Mouse (Mus musculus) midbrain, embryonic 14.5 days (tissue): ENCODE results near the gene Vmn2r83. TPM values are rescaled to one million over a fixed set of nuclear protein-coding genes. Genes with fewer than 3 reads are reported as not detected.

ENCODE experiments used
- ATAC-seq: fragments of 200-750 bp; cut with Nextera tagmentation; 2 replicates; pipeline ENCODE4 v1.8.0; 2017; ENCODE audit warnings: moderate number of reproducible peaks, moderate library complexity; ENCODE audit not compliant: low FRiP score, low TSS enrichment
- DNase-seq: peaks from one replicate; pipeline ENCODE4 v3.0.0-alpha.2; 2015
- H3K27ac ChIP-seq: fragments of 300-500 bp; sonication (generic); replicated peaks from 2 replicates; pipeline ENCODE4 v1.5.1; 2014; ENCODE audit warnings: mild to moderate bottlenecking, low read depth, low read length, moderate library complexity
- H3K27me3 ChIP-seq: fragments of 300-500 bp; sonication (generic); 2 replicates; pipeline ENCODE4 v1.6.1; 2014; ENCODE audit warnings: low read length, control low read depth, mixed read lengths; ENCODE audit not compliant: control insufficient read depth, insufficient read depth
- H3K36me3 ChIP-seq: fragments of 300-500 bp; sonication (generic); 2 replicates; pipeline ENCODE4 v1.6.1; 2014; ENCODE audit warnings: low read length, control low read depth; ENCODE audit not compliant: control insufficient read depth, insufficient read depth
- H3K4me1 ChIP-seq: fragments of 300-500 bp; sonication (generic); 2 replicates; pipeline ENCODE4 v1.6.1; 2014; ENCODE audit warnings: mild to moderate bottlenecking, antibody characterized with exemption, low read length, control low read depth; ENCODE audit not compliant: control insufficient read depth, insufficient read depth
- H3K4me2 ChIP-seq: fragments of 300-500 bp; sonication (generic); 2 replicates; pipeline ENCODE4 v1.6.1; 2014; ENCODE audit warnings: mild to moderate bottlenecking, low read length, moderate library complexity
- H3K4me3 ChIP-seq: fragments of 300-500 bp; sonication (generic); replicated peaks from 2 replicates; pipeline ENCODE4 v1.5.1; 2014; ENCODE audit warnings: low read depth, low read length
- H3K9ac ChIP-seq: fragments of 300-500 bp; sonication (generic); replicated peaks from 2 replicates; pipeline ENCODE4 v1.6.1; 2014; ENCODE audit warnings: mild to moderate bottlenecking, low read length, moderate library complexity
- H3K9me3 ChIP-seq: fragments of 300-500 bp; sonication (generic); 2 replicates; pipeline ENCODE4 v1.6.1; 2016; ENCODE audit warnings: low read length, control low read depth, mixed read lengths; ENCODE audit not compliant: control insufficient read depth
- WGBS: fragments of 180-500 bp; shearing (Covaris S2); extraction: QIAGEN DNeasy Blood & Tissue Kit; methylation state at CpG from one replicate; pipeline ENCODE4 v1.1.7; 2014; 5-methylcytosine and 5-hydroxymethylcytosine counted together
- polyA plus RNA-seq: library from polyadenylated mRNA; unstranded; fragments of >200 nt; fragmentation: Nextera tagmentation; extraction: Ambion mirVana; gene quantifications from 2 replicates; pipeline ENCODE4 v1.2.1, GENCODE M21; 2014

Vmn2r83 gene
- polyA plus RNA-seq, 1 experiment from 2014 or later, result not detected

- no peak for ATAC-seq
These were observed 65.9 kb downstream of the Vmn2r83 start for GRCm38 (mm10) chr10:79534426-79534825.

GRCm38 (mm10) chr10:79535431-79535830, 66.9 kb downstream of the Vmn2r83 start:
- 89% methylated on average over 1 of the region's 1 CpGs for WGBS
- no peaks in the 10 kb centered on the region for H3K27me3 ChIP-seq
- no peak overlapping the region for H3K4me3 ChIP-seq
- no peak overlapping the region for H3K27ac ChIP-seq
- no peak overlapping the region for H3K4me2 ChIP-seq
- no peak overlapping the region for H3K9ac ChIP-seq
- H3K4me1 ChIP-seq, result peaks cover 8% of the 10 kb centered on the region
- DNase-seq (no peak), ATAC-seq (no peak)
- H3K9me3 ChIP-seq, result no peaks in the 10 kb centered on the region
- peaks cover 24% of the 10 kb centered on the region for H3K36me3 ChIP-seq

More at GRCm38 (mm10) chr10:79534426-79534825, 65.9 kb downstream of the Vmn2r83 start:
- Histone ChIP-seq H3K4me3 (no peak overlapping the region), H3K27me3 (no peaks in the 10 kb centered on the region), H3K4me1 (peaks cover 8% of the 10 kb centered on the region), H3K27ac (no peak overlapping the region), H3K36me3 (peaks cover 13% of the 10 kb centered on the region), H3K4me2 (0 out of 2 replicates have a peak overlapping the region, but pooled peaks have one; percentile 92), H3K9me3 (no peaks in the 10 kb centered on the region), H3K9ac (no peak overlapping the region)
- WGBS, result 85% methylated on average over 2 of the region's 2 CpGs
- no peak for DNase-seq

DNA sequence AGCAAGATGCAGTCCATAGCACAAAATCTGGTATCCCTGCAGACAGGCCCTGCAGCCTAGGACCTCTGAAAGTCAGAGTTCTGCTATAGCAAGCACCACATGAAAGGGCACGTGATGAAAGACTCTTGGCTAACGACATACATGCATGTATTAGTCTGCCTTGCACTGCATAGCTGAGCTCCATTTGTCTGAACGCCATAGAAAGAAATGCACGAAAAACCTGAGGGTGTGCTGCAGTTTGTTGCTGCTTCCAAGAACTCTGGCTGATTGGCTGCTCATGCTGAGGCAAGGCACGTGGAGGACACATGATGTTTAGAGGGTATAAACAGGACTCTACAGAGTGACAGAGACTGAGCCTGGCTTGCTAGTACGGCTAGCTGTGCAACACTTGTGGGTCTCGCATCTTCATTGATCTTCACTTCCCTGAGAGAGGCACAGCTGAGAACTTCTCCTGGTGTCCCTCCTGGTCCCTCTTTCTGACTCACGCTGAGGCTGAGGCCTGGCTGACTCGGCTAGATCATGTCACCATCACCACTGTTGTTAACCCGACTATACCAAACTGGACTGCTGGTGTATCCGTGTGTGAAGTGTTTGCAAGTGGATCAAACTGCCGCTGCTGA, 68.0 kb downstream of the Vmn2r83 start:
- H3K27ac ChIP-seq, result no peak overlapping the region
- H3K4me1 ChIP-seq, result peaks cover 8% of the 10 kb centered on the region
- H3K36me3 ChIP-seq, result peaks cover 35% of the 10 kb centered on the region
- WGBS, result 80% methylated on average over 12 of the region's 12 CpGs
- H3K9ac ChIP-seq, result no peak overlapping the region
- no peak overlapping the region for H3K4me3 ChIP-seq
- H3K27me3 ChIP-seq, result no peaks in the 10 kb centered on the region
- no peaks in the 10 kb centered on the region for H3K9me3 ChIP-seq
- no peak overlapping the region for H3K4me2 ChIP-seq
- ATAC-seq (no peak), DNase-seq (no peak)

DNA sequence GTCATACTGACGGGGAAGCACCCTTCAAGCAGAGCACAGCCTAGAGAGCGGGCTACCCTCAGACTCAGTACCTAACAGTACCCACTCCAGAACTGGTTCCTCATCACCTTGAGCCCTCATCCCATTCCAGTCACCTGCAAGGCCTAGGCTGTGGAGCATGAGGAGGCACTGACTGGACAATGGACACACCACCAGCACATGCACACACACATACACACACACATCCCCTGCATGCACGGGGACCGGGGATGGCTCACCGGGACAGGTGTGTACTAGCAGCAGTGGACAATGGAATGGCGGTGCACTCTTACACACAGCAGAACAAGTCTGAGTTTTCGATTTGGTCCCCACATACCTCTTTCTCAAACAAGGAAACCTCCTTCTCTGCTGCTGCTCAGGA, 68.7 kb downstream of the Vmn2r83 start:
- Histone ChIP-seq H3K9ac (no peak overlapping the region), H3K9me3 (no peaks in the 10 kb centered on the region), H3K4me1 (peaks cover 8% of the 10 kb centered on the region), H3K27ac (no peak overlapping the region), H3K36me3 (peaks cover 42% of the 10 kb centered on the region), H3K4me2 (no peak overlapping the region), H3K4me3 (no peak overlapping the region), H3K27me3 (no peaks in the 10 kb centered on the region)
- ATAC-seq (no peak), DNase-seq (no peak)
- WGBS, result 94% methylated on average over 7 of the region's 7 CpGs

DNA sequence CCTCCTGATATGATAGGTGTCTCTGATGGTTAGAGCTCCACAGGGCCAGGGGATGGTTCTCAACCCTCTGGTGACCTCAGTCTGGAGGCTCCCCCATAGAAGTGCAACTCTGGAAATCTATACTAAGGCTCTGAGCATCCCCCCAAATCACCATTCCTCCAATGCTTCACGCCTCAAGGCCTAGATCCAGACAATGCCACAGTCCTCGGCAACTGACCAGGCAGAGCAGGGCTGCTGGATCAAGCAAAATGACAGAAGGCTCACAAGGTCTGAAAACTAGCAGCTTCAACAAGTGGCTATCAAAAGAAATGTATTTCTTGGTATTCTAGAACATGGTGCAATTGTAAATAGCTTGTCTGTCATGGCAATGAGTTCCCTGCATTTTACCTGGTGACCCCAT, 69.2 kb downstream of the Vmn2r83 start:
- Histone ChIP-seq H3K4me2 (no peak overlapping the region), H3K9ac (no peak overlapping the region), H3K27ac (no peak overlapping the region), H3K9me3 (no peaks in the 10 kb centered on the region), H3K4me3 (no peak overlapping the region), H3K36me3 (peaks cover 47% of the 10 kb centered on the region), H3K4me1 (peaks cover 8% of the 10 kb centered on the region), H3K27me3 (no peaks in the 10 kb centered on the region)
- DNase-seq (no peak), ATAC-seq (no peak)
- WGBS, result 88% methylated on average over 2 of the region's 2 CpGs

DNA sequence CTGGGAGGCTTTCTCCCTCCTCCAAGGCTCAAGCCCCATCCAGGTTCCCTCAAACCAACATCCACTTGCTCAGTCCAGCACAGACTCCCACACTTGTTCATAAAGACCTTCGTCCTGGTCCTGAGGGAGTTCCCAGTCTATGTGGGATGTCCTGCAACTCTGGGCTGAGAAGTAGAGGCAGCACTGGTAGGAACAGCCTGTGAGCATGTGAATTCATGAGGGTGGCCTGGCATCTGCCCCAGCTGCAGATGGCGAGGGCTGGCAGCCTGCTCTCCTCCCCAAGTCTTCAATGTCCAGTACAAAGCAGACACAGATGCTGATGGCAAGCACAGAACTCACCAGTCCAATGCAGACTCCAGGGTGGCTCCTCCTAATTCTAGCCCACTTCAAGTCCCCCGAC, 69.8 kb downstream of the Vmn2r83 start:
- Histone ChIP-seq H3K4me3 (no peak overlapping the region), H3K27ac (no peak overlapping the region), H3K36me3 (peaks cover 52% of the 10 kb centered on the region), H3K27me3 (no peaks in the 10 kb centered on the region), H3K9me3 (no peaks in the 10 kb centered on the region), H3K4me1 (peaks cover 7% of the 10 kb centered on the region), H3K4me2 (no peak overlapping the region), H3K9ac (no peak overlapping the region)
- 92% methylated on average over 3 of the region's 3 CpGs for WGBS
- no peak for ATAC-seq
- no peak for DNase-seq

- 84% methylated on average over 4 of the region's 4 CpGs for WGBS
- DNase-seq (no peak), ATAC-seq (no peak)
- peaks cover 58% of the 10 kb centered on the region for H3K36me3 ChIP-seq
- no peak overlapping the region for H3K4me2 ChIP-seq
- H3K27ac ChIP-seq, result no peak overlapping the region
- H3K4me1 ChIP-seq, result peaks cover 1% of the 10 kb centered on the region; the same call in 1 of the 2 replicates
- H3K9me3 ChIP-seq, result no peaks in the 10 kb centered on the region
- H3K9ac ChIP-seq, result no peak overlapping the region
- no peak overlapping the region for H3K4me3 ChIP-seq
- H3K27me3 ChIP-seq, result no peaks in the 10 kb centered on the region
These were observed 70.3 kb downstream of the Vmn2r83 start for GRCm38 (mm10) chr10:79538873-79539272.

DNA sequence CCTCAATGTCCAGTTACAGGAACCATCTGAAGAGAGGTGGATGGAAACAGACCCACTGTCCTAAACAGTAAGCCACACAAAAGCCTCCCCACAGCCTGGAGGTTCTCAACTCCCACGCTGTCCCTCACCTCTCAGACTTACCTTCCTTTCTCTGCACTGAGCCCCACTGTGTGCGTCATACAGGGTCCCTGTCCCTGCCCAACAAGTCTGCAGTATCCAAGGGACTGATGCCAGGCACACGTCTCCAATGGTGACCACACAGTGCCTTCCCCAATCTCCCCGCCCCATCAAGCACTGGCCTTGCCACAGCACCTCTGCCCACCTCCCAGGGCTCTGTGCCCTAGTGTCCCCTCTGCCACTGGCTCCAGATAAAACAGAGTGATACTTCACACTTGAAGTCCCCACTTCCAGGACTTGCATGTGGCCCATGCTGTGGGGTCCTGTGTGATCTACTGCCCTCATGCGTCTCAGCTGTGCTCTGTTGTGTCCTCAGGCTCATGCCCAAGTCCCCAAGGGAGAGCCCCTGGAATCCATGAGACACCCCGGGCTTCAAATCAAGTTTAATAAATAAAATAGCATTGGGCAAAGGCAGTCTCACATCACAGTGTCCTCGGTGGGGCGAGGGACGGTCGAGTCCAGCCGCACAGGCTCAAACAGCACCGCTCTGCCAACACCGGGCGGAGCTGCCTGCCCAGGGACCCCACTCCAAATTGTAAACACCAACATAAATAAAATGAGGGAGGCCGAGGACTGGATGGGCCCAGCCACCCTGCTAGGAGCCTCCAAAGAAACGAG, 71.4 kb downstream of the Vmn2r83 start:
- 94% methylated on average over 16 of the region's 16 CpGs for WGBS
- Histone ChIP-seq H3K9ac (no peak overlapping the region), H3K4me2 (no peak overlapping the region), H3K4me1 (no peaks in the 10 kb centered on the region), H3K9me3 (no peaks in the 10 kb centered on the region), H3K27ac (no peak overlapping the region), H3K4me3 (no peak overlapping the region), H3K36me3 (peaks cover 68% of the 10 kb centered on the region), H3K27me3 (no peaks in the 10 kb centered on the region)
- no peak for DNase-seq
- no peak for ATAC-seq

DNA sequence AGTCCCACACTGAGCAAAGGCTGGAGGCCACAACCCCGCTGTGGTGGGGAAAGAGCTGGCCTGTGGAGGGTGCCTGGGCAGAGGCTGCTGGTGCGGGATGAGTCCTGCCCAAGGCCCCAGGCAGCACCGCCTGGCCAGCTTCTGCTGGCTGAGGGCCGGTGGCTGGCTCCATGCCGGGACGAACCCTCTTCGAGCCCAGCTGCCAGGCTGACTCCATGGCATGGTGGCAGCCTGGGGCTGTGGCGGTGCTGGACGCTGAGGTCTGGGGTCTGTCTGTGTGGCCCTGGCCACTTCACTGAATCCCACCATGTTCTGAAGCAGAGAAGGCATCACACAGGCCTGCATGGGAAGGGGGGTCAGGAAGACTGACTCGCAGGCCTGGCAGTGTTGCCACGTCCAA, 72.2 kb downstream of the Vmn2r83 start:
- no peak for ATAC-seq

More for the DNA sequence above, 72.2 kb downstream of the Vmn2r83 start:
- H3K9ac ChIP-seq, result no peak overlapping the region
- WGBS, result 97% methylated on average over 11 of the region's 11 CpGs
- no peak overlapping the region for H3K27ac ChIP-seq
- no peak for DNase-seq
- no peak overlapping the region for H3K4me2 ChIP-seq
- H3K27me3 ChIP-seq, result no peaks in the 10 kb centered on the region
- peaks cover 77% of the 10 kb centered on the region for H3K36me3 ChIP-seq
- no peaks in the 10 kb centered on the region for H3K4me1 ChIP-seq
- H3K4me3 ChIP-seq, result no peak overlapping the region
- no peaks in the 10 kb centered on the region for H3K9me3 ChIP-seq
